Mouse (Mus musculus): Measurements from ENCODE around the gene C1s2.
"Not testable (repeated sequence)": the region's sequence is repeated elsewhere in the genome, so short reads cannot be mapped to it uniquely, and the experiment has no call there.

Gene C1s2

DNA sequence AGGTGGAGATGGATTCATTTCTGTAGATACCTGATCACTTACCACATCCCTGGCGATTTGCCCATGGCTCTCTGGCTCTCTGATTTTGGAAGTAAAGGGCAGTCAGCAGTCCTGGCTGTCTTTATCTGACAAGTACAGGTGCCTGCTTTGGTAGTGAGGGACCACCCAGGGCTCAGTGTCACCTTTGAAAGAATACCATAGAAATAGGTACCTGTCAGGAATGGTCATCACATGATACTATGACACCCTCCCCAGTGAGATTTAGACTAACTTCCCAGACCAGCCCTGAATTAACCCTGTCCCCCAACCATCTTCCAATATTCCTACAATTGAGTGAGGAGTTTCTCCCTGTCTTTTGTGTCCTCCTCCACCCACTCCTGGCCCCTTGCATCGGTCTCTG, at the start of gene C1s2:
TSS of gene C1s2 (minus strand) at position 101 of the 400 bp plus-strand sequence.
- peak in 1 of 2 experiments; percentile 55 for DNase-seq (ENCODE audit: inconsistent age in 2 of 2, low spot score in 1 of 2)

DNA sequence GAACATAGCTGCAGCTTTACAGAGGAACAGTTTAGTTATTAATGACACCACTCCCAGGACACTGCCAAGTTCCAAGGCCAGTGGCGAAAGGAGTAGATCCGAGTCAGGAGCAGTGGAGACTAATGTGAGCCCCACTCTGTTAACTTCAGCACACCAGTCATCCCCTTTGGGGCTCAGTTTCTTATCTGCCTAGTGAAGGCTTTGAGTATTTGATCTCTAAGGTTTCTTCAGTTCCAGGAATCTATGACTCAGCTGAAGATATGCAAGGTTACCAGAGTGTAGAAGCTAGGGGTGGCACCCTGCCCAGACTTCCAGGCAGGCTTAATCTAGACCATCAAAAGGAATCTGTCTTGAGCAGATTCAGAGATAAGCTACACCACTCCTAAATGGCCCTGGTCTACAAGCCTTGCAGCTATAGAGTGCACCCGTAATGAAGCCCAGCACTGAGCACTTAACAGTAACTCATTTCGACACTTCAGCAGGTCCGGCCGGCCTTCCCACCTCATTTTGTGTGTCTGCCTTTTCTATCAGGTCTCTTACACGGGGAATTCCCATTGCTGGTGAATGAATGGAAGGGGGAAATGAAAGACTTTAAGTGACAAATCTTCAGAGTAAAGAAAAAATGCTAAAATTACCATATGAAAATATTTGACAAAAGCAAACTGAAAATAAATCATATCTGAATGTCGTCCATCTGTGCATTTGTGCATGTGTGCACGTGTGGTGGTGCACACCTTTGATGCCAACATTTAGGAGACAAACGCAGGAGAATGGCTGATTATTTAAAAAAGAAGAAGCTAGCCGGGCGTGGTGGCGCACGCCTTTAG, 47.9 kb upstream of the C1s2 start:
- peak; percentile 91 to 95 for DNase-seq (ENCODE audit: inconsistent age in 2 of 2, low spot score in 1 of 2)

DNA sequence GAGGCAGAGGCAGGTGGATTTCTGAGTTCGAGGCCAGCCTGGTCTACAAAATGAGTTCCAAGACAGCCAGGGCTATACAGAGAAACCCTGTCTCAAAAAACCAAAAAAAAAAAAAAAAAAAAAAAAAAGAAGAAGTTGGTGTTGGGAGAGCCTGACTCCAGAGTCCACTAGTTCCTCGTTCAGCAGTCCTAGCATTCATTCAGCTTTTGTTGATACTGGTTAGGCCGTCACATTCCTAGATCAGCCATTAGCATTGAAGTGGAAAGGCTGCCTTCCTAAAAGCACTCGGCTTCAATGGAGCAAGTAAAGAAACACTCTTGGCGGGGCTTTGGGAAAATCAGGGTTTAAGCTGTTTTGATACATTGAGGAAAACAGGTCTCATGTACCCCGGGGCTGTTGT, 46.4 kb upstream of the C1s2 start:
- DNase-seq (ENCODE audit: inconsistent age in 2 of 2, low spot score in 1 of 2), result not testable (repeated sequence)

- no peak for DNase-seq (ENCODE audit: inconsistent age in 2 of 2, low spot score in 1 of 2)
Observed at GRCm38 (mm10) chr6:124679486-124679885, 43.6 kb upstream of the C1s2 start.

DNA sequence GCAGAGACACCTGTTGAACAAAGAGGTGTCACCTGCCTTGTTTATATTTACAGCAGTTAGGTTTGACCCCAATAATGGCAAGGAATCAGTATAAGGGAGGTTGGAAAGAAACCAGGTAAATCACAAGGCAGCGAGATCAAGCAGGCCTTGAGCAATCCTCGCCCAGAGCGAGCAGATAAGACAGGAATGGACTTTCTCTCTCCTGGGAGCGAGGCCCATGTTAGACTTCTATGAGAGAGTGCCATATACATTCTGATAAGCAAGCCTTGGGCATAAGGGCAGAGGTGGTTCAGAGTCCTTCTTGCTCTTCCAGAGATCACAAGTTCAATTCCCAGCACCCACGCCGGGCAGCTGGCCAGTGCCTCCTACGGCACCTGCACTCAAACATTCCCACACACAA, 42.9 kb upstream of the C1s2 start:
- DNase-seq (ENCODE audit: inconsistent age in 2 of 2, low spot score in 1 of 2), result no peak

DNA sequence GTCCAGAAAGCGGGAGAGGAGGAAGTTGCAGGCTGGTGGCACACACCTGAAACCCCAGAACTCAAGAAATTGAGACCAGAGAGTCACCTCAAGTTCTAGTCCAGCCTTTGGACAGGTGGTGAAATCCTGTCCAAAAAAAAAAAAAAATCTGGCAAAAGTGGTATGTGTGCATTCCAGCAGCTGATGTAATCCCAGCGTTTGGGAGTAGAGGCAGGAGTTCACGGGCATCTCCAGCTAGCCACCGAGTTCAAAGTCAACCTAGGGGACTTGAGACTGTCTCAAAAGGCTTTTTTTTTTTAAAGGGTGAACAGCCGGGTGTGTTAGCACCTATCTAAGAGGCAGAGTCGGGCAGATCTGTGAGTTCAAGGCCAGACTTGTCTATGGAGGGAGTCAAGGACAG, 40.3 kb upstream of the C1s2 start:
- peak in 1 of 2 experiments; percentile 70 for DNase-seq (ENCODE audit: inconsistent age in 2 of 2, low spot score in 1 of 2)

DNA sequence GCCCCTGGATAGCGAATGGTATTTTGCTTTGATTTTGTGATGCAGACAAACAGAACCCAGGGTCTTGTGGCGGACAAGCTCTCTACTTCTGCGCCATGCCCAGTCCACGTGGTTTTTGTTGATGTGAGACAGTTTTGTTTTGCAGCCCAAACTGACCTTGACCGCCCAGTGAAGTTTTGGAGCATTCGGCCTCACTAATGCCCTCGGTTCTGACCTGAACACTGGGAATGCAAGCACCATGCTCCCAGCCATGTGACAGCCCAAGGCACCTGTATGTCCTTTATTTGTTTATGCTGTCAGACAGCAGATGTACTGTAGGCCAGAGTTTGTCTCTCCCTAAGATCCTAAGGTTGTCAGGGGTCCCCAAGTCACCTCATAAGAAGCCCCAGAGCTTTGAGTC, 38.7 kb upstream of the C1s2 start:
- DNase-seq (ENCODE audit: inconsistent age in 2 of 2, low spot score in 1 of 2), result peak in 1 of 2 experiments; percentile 40

GRCm38 (mm10) chr6:124673619-124674018, 37.7 kb upstream of the C1s2 start:
- peak in 1 of 2 experiments; percentile 68 for DNase-seq (ENCODE audit: inconsistent age in 2 of 2, low spot score in 1 of 2)

DNA sequence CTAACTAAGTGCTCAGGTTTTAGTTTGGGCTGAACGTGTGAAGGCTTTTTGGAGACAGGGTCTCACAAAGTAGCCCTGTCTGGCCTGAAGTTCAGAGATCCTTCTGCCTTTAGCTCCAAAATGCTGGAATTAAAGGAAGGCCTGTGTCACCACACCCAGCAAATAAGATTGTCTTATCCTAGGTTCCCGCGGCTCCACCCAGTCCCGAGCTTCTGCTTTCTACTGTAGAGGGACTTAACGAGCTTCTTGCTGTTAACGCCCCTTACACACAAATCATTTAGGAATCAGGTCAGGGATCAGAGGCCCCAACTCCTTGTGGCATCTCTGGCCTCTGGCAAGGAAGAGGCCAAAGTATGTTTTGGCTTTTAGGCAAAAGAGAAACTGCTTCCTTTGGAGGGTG, 36.2 kb upstream of the C1s2 start:
- peak in 1 of 2 experiments; percentile 41 for DNase-seq (ENCODE audit: inconsistent age in 2 of 2, low spot score in 1 of 2)

GRCm38 (mm10) chr6:124670281-124670900, 34.5 kb upstream of the C1s2 start:
- peak in 1 of 2 experiments; percentile 24 for DNase-seq (ENCODE audit: inconsistent age in 2 of 2, low spot score in 1 of 2)

DNA sequence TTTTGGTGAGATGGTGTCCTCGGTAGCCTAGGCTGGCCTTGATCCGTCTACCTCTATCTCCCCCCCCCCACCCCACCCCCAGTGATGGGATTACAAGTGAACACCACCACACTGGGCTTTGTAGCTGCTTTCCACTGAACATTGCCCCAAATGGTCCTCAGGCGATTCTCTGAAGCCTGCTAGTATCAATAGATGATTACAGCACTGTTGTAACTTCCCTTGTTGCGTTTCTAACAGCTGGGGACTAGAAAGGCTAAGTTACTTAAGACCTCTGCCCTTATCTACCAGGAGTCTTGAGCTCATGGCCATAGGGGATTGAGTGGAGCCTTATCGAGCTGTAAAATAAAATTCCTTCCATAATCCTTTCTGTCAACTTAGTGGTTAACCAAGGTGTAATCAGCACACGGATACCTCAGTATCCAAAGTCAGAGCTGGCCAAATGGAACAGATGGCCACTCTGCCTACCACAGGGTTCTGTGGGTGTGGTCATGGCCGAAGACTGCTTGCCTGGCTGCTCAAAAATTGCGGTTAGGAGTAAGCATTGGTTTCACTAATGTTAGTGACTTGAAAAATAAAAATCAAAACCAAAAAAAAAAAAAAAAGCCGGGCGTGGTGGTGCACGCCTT, 33.5 kb upstream of the C1s2 start:
- DNase-seq (ENCODE audit: inconsistent age in 2 of 2, low spot score in 1 of 2), result no peak

- DNase-seq (ENCODE audit: inconsistent age in 2 of 2, low spot score in 1 of 2), result no peak
Observed at GRCm38 (mm10) chr6:124665011-124665410, 29.1 kb upstream of the C1s2 start.

DNA sequence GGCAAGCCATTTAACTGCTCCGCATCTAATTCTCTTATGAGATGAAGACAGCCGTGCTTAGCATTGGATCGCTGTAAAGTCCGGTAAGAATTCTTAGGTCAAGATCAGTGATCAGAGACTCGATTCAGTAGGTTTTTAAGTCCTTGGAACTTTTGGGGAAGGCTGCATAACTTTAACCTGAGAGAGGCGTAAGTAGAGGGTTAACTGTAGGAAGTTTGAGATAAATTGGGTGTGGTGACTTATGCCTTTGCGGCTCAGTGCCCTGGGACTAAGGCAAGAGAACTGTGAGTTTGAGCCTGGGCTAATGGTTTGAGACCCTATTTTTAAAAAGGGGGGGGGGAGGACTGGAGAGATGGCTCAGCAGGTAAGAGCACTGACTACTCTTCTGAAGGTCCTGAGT, 28.4 kb upstream of the C1s2 start:
- DNase-seq (ENCODE audit: inconsistent age in 2 of 2, low spot score in 1 of 2), result no peak

DNA sequence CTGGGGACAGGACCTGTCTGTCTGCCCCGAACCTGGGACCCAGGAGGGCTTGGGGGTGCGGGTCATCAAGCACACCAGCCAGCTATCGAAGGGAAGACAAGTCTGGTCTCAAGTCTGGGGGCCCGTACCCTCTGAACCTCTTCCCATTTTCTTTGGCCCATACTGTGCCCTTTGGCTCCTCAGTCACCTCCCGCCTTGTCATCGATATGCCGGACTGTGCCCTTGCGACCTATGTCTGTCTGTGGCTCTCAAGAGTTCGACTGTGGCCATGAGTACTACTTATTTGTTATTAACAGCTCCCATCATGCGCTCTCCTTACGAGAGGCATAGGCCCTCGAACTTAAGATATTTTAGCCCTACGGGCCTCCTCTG, 27.5 kb upstream of the C1s2 start:
- DNase-seq (ENCODE audit: inconsistent age in 2 of 2, low spot score in 1 of 2), result no peak

DNA sequence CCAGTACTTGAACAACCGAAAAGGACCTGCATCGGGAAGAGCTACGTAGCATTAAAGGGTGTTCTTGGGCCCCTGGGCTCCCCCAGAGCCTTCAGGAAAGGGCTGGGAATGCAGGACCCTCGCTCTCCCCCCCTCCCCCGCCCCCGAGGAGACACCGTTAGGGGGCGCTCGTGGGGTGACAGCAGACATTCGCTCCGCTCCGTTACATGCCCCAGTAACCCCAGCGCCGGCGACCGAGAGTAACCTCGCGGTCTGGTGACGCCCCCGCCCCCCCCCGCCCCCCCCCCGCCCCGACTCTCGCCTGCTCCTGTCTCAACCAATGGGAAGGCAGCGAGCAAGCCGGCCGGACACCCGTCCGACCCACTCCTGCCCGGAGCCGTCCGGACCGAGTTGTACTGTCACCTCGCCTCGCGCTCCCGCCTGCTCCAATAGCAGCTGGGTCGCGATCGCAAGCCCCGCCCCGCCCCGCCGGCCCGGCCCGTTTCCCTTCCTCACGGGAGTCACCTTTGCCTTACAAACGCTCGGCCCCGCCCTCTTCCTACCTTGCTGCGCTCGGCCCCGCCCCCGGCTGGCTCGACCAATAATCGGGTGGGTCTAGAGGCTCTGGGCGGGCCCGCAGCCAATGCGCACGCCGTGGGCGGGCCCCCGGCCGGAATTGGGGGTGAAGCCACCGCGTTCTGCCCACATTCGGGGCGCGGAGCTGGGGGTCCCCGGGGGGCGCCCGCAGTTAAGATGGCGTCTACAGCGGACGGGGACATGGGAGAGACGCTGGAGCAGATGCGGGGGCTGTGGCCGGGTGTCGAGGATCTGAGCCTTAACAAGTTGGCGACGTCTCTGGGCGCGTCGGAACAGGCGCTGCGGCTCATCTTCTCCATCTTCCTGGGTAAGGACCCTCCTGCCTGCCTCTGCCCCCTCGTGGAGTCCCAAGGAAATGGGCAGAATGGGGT, 26.9 kb upstream of the C1s2 start, which contains the start of gene Lpcat3:
TSS of gene Lpcat3 (plus strand) at position 551 of the 947 bp plus-strand sequence.
- DNase-seq (ENCODE audit: inconsistent age in 2 of 2, low spot score in 1 of 2), result peak; percentile 100

GRCm38 (mm10) chr6:124661995-124662394, 26.1 kb upstream of the C1s2 start:
- no peak for DNase-seq (ENCODE audit: inconsistent age in 2 of 2, low spot score in 1 of 2)

GRCm38 (mm10) chr6:124661156-124661806, 25.4 kb upstream of the C1s2 start:
- DNase-seq (ENCODE audit: inconsistent age in 2 of 2, low spot score in 1 of 2), result no peak

GRCm38 (mm10) chr6:124658067-124658466, 22.2 kb upstream of the C1s2 start:
- no peak for DNase-seq (ENCODE audit: inconsistent age in 2 of 2, low spot score in 1 of 2)

DNA sequence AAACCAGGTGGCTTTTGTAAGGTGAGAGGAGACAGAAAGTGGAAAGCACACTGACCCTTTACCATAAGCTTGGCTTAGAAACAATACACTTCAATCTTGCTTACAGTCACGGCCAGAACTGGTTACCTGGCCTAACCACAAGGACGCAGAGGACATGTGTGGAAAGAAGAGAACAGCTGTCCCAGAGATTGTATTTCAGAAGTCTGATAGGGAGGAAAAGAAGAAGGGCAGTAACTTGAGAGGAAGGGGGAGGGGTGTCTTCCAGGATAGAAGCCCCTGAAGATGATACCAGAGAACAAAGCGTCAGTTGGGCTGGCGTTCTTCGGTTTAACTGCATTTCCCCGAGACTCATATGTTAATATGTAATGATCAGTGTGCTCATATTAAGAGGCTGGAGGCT, 20.0 kb upstream of the C1s2 start:
- DNase-seq (ENCODE audit: inconsistent age in 2 of 2, low spot score in 1 of 2), result no peak

DNA sequence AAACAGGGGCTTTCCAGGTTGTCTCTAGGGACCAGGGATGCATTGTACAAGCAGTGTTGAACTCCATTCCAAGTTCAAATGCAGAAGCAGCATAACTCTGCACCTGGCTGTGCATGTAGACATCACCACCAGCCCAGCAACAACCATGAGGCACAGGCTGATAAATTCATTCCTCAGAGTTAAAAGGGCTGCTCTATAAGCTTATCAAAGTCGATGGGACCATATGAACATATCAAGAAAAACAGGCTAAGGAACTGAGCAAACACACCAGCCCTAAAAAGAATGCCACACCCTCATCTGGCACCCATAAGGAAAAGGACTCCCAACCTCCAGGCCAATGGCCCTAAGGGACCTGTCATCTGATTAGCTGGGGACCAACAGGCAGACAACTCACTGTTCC, 10.5 kb upstream of the C1s2 start:
- no peak for DNase-seq (ENCODE audit: inconsistent age in 2 of 2, low spot score in 1 of 2)
